Mouse (Mus musculus) Muller cell, postnatal 12 days (primary cell): Measurements from ENCODE around the gene Nrip2.

Experiments used
- DNase-seq: peaks from one replicate; pipeline ENCODE4 v3.0.0-alpha.2; 2015; ENCODE audit errors: inconsistent ontology term

Gene Nrip2

DNA sequence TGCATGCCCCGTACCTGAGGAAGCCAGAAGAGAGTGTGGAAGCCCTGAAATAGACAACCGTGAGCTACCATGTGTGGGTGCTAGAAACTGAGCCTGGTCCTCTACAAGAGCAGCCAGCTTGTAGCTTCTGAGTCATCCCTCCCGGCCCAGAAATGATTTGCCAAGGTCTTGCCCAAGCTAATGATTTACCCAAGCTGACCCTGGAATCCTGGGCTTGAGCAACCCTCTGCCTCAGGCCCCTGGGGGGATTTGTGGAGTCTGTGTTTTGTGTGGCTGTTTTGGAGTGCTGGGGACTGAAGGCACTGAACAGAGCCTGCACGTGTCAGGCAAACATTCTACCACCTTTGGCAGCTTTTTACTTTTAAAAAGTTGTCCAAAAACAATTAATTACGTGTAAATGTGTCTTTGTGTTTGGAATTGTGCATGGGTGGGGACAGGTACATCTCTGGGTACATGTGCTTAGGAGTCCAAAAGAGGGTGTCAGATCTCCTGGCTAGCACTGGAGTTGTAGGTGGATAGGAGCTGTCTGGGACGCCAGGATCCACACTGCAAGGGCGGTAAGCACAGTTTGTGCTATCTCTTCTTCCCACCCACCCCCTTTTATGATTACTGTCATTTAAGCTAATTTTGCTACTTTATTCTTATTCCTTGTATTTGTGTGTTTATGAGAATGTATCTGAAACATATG is 1.4 kb upstream of the Nrip2 start:
- DNase-seq = peak; percentile 35

- DNase-seq = peak; percentile 31
Observed at GRCm38 (mm10) chr6:128399421-128400185, 507 bp downstream of the Nrip2 start.

- no peak for DNase-seq
Observed at GRCm38 (mm10) chr6:128404708-128405107, 5.6 kb downstream of the Nrip2 start.

DNA sequence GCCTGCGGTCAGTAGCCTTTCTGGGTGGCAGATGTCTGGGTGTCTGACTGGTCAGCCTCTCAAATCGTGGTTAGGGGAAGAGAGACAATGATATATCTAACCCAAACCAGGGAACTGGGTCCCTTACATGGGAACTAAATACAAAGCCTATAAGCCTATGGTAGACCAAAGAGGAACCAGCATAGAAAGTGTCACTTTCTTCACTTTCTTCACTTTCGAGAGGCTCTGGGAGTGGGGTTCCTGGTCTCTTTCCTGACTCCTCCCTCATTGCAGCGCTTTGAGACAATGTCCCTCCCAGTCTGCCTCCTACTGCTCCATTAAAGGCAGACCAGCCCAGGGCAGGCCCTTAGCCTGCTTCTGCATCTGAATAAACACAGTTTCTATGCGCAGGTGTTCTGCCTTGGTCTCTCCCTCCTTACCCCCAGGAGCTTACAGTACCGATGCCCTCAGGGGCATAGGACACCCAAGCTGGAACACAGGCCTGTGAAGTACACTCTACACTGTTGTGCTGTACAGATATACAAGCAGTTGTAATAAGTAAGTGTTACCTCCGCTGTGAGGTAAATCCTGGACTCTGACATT is 9.5 kb downstream of the Nrip2 start:
- no peak for DNase-seq

DNA sequence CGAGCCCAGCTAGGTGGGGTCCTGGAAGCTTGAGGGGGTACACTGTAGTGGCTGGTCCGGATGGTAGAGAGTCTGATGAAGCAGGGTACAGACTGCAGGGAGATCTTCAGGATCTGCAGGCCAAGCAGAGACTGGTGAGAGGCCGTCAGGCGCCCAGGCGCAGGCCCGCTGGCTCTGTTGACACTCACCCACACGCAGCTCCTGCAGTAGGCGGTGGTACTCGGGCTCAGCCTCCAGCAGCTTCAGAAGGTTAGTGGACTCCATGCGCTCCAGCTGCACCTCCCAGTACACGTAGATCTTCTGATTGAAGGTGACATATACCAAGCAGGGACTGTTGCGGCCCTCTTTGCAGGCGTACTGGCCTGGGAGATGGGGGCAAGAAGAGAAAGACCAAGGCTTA is 11.2 kb downstream of the Nrip2 start:
- no peak for DNase-seq

GRCm38 (mm10) chr6:128411115-128411514 is 12.0 kb downstream of the Nrip2 start:
- peak; percentile 48 for DNase-seq

- no peak for DNase-seq
Observed at GRCm38 (mm10) chr6:128416169-128416568, 17.1 kb downstream of the Nrip2 start.

DNA sequence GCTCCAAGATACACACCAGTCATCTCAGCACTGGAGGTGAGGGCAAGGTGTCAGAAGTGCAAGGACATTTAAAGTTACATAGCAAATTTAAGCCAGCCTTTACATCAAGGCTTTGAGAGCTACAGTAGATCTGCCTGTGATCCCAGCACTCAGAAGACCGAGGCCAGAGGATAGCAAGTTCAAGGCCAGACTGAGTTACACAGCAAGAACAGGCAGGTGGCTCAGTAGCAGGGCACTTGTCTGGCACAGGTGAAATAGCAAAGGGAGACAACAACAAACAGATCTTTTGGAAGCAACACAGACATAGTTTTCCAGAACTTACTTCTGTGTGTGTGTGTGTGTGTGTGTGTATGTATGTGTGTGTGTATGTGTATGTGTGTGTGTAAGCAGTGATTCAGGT is 19.0 kb downstream of the Nrip2 start:
- DNase-seq = no peak

DNA sequence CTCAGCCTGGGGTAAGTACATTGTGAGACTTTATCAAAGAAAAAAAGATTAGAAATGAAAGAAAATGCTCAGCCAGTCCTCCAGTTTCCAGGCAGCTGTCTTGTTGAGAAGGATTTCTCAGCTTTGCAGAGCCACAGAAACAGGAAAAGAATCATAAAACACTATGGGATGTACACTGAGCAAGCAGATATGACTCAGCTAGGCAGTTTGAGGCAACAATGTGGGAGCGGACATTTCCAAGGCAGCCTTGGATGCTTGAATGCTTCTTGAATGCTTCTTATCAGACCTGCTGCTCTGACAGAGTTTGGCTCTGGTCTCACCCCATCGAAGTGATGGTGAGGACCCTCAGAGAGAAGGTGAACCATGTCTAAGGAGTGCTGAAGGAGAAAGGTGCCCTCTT is 21.9 kb downstream of the Nrip2 start:
- no peak for DNase-seq

DNA sequence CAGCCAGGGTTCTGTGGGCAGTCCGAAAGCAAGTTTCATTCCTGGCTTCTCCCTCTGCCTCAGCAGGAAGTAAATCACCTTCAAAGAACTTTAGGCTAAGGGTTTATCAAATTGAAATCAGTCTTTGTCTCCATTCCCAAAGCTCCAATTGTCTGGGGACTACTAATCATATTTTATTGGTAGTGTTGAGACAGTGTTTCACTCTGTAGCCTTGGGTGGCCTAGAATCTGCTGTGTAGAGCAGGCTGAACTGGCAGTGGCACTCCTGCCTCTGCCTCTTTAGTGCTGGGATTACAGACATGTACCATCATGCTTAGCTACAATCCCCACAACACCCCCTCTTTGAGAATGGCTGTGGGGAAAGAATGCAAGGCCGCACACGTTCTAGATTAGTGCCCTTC is 22.4 kb downstream of the Nrip2 start:
- no peak for DNase-seq

- no peak for DNase-seq
Observed at GRCm38 (mm10) chr6:128423496-128424268, 24.6 kb downstream of the Nrip2 start.

DNA sequence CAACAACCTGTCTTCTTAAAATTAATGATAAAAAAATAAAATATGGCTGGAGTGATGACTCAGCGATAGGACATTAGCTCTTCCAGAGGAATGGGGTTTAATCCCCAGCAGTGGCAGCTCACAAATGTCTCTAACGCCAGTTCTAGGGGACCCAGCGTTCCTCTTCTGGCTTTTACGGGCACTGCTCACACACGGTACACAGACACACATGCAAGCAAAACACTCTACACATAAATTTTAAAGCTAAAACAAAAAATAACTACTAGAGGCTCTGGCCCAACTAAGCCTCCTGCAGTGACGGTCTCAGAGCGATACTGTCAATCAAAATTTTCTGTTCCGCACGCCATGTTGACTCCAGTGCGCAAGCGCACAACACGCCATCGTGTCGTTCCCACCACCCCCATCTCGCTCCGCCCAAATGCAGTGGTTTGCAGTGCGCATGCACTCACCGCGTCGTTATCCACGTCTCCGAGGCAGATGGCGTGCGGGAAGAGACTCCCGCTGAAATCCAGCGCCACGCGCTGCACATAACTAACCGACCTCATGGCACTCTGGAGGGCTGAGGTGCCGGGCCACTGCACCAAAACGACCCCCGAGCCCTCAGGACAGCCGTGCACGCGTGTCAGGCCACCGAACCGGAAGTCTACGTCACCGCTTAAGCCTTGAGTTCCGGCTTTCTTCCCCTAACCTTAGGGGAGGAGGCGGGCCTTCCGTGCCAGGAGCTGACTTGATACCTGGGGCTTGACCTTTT is 25.3 kb downstream of the Nrip2 start, which contains the start of gene Itfg2:
TSS of gene Itfg2 (minus strand) at position 663 of the 751 bp plus-strand sequence.
- peak; percentile 96 for DNase-seq

GRCm38 (mm10) chr6:128425046-128425445 is 25.9 kb downstream of the Nrip2 start:
- no peak for DNase-seq

DNA sequence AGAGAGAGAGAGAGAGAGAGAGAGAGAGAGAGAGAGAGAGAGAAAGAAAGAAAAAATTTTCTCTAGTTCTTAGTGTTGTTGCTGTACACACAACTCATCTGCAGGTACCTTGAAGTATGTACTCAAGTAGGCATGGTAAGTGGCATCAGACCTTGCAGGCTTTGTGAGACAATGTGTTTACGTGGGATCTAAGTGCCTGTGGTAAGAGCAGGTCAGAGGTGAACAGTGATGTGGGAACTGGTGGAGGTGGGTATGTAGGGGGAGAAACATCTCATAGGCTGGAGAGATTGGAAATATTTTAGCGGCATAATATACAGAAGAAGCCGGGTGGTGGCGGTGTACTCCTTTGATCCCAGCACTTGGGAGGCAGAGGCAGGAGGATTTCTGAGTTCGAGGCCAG is 28.5 kb downstream of the Nrip2 start:
- DNase-seq = no peak

DNA sequence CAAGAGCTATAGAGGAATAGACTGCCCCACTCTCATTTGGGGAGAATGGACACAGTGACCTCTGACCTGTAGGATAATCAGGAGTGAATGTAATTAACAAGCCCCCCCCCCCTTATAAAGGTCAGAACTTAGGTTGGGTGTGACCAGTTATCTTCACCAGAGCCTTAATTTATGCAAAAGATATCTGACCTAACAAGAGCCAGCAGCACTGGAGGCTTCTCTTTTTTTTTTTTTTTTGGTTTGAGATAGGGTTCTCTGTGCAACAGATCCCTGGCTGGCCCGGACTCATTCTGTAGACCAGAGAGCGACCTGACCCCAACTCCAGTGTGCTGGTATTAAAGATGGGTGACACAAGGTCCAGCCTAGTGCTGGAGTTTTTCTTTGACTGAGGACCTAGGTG is 30.2 kb downstream of the Nrip2 start:
- no peak for DNase-seq

DNA sequence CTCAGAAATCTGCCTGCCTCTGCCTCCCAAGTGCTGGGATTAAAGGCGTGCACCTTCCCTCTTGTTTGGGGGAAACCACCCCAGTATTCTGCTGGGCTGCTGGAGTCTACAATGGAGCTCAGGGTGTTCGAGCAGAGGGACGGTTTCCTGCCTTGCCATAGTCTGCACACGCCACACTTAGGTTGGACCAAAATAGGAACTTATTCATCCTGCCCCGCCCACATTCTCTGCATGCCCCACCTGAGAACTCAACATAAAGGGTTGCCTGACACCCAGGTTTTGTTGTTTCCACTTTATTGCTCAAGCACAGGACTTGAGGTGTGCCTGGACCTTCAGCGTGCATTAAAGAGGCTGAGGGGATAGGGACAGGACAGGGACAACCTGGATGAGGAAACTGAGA is 30.7 kb downstream of the Nrip2 start:
- DNase-seq = no peak

DNA sequence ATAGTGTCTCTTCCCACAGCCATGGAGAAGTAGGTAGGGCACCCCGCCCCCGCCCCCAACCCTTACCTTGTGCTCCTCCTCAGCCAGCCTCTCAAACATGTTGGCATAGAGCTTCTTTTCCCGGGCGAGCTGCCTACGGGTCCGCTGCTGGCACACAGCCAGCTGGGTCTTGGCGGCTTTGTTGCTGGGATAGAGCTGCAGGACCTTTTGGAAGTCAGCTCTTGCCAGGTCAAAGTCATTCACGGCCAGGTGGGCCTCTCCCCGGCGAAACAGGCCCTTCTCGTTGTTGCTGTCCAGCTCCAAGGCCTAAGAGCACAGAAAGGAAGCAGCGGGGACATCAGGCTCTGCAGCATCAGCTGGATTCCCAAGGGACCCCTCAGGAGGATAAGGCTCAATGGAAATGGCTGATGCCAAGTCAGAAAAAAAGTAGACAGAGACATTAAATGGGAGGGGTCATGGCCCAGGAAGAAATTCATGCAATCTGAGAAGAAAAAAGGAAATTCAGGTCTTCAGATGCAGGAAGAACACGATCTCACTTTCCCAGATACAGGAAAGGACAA is 33.3 kb downstream of the Nrip2 start:
- DNase-seq = no peak

GRCm38 (mm10) chr6:128433566-128433965 is 34.5 kb downstream of the Nrip2 start:
- no peak for DNase-seq

DNA sequence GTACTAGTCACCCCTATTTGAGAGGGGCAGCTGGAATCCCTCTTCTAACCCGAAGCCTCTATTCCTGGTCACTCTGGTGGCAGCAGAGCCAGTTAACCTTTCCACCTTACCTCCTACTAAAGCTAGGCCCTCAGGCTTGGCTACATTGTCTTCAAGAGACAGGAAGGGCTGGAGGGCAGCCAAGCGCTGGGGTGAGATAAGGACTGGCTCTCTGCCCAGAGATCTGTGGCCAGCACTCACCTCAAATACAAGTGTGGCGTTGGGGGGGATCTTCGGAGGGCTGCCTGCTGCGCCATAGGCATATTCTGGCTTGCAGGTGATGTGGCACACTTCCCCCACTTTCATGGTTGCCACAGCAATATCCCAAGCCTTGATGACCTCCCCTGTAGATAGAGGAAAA is 36.4 kb downstream of the Nrip2 start:
- DNase-seq = no peak

- DNase-seq = no peak
Observed at GRCm38 (mm10) chr6:128436356-128437005, 37.4 kb downstream of the Nrip2 start.

DNA sequence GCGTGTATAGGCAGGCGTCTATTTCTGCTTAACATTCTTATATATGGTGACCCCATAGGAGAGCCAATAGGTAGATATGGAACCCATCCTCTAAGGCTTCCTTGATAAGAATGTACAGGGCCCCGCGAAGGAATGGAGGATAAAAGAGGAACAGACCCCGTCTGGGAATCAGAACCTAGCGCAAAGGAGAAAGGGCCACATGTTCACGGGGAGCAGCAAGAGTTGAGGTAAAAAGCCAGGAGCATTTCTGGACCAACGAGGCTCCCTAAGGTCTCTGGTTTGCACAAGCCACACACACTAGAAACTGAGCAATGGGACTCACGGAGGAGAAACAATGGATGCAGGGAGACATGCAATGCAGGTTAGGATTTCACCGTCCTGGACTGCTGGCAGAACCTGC is 38.2 kb downstream of the Nrip2 start:
- no peak for DNase-seq
